In the genomic region with DNA sequence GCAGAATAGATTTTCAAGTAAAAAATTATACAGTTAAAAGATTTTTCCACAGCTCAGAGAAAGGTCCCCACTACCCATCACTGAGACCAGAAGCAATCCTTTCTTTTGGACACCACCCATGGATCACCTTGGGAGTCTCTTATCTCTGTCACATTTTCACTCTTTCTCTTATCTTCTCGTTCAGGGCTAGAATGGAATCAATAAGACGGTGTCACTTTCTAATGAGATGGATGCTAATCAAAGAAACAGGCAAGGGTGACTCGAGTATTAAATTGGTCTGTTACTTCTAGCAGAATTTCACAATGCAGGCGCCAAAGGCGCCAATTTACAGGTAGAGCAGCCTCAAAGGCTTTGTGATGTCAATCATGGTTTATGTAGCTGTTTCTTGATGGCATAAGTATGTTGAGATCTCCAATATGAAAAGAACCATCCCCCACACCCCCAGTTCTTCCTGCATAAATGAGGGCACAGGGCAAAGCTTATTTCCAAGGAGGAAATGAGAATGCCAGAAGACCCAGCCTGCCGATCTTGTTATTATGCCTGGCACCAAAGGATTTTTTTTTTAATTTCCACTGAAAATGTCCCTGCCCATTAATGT, we compare ENCODE assay signal across 24 mouse cellular contexts.
DNase-seq lines count a peak whose midpoint lies in the region; ATAC-seq lines count a peak whose summit lies in the region.
"Had no signal": no experiment of that assay in that cellular context is flagged by ENCODE, and none has a peak within 500 bp of the region (broad histone marks: within the 10 kb centered on the region; RNA-seq: fewer than 3 reads in every experiment).

No protein-coding gene starts in this region.

- no peak overlapping the region for H3K9ac ChIP-seq in forebrain, embryonic 12.5 days
- no peak overlapping the region for H3K9ac ChIP-seq in midbrain, embryonic 11.5 days (ENCODE audit: low read length)
- H3K9ac ChIP-seq in midbrain, embryonic 15.5 days = no peak overlapping the region
- H3K9ac ChIP-seq: heart, embryonic 15.5 days; stomach, embryonic 15.5 days had no signal

- no peak for DNase-seq in forebrain, embryonic 10.5 days (ENCODE audit: extremely low spot score, low spot score)
- DNase-seq in midbrain, embryonic 11.5 days (ENCODE audit: low spot score, missing footprints) = no peak
- DNase-seq in midbrain, embryonic 10.5 days (ENCODE audit: low spot score) = no peak
- DNase-seq in kidney, adult 18-20 months = no peak
- DNase-seq in kidney, adult 9 months = no peak
- DNase-seq: adrenal gland, postnatal 14 days; cerebellum, adult 9-10 months; gastrocnemius, postnatal 36 days; heart, adult 2 months; heart, postnatal 36 days; kidney, adult 2 months; kidney, postnatal 10 days; liver; retina, postnatal 1 day; right cerebral cortex, postnatal 25 days; thymus, postnatal 36 days had no signal

- H3K9me3 ChIP-seq in forebrain, embryonic 12.5 days = no peaks in the 10 kb centered on the region
- no peaks in the 10 kb centered on the region for H3K9me3 ChIP-seq in forebrain, embryonic 10.5 days
- H3K9me3 ChIP-seq in midbrain, embryonic 11.5 days (ENCODE audit: control insufficient read depth, low read length) = no peaks in the 10 kb centered on the region
- no peaks in the 10 kb centered on the region for H3K9me3 ChIP-seq in midbrain, embryonic 10.5 days (replicated peaks)
- no peaks in the 10 kb centered on the region for H3K9me3 ChIP-seq in midbrain, embryonic 15.5 days
- H3K9me3 ChIP-seq: heart, embryonic 15.5 days; limb, embryonic 10.5 days; stomach, embryonic 15.5 days had no signal

- no peak overlapping the region for H3K4me2 ChIP-seq in forebrain, embryonic 12.5 days
- no peak overlapping the region for H3K4me2 ChIP-seq in midbrain, embryonic 11.5 days
- no peak overlapping the region for H3K4me2 ChIP-seq in midbrain, embryonic 15.5 days
- H3K4me2 ChIP-seq: heart, embryonic 15.5 days; stomach, embryonic 15.5 days had no signal

- H3K27ac ChIP-seq in forebrain, embryonic 12.5 days = no peak overlapping the region
- no peak overlapping the region for H3K27ac ChIP-seq in forebrain, embryonic 10.5 days
- H3K27ac ChIP-seq in midbrain, embryonic 11.5 days (ENCODE audit: low read depth, low read length) = no peak overlapping the region
- H3K27ac ChIP-seq in midbrain, embryonic 10.5 days (replicated peaks) = no peak overlapping the region
- H3K27ac ChIP-seq in midbrain, embryonic 15.5 days = peak overlapping the region; percentile 36
- H3K27ac ChIP-seq: heart, adult 2 months; heart, embryonic 15.5 days; left cerebral cortex, adult 2 months; limb, embryonic 10.5 days; stomach, embryonic 15.5 days had no signal

- peak; percentile 47; the same call in 1 of the 2 replicates for ATAC-seq in forebrain, embryonic 12.5 days (ENCODE audit: low FRiP score)
- peak; percentile 52; the same call in 1 of the 2 replicates for ATAC-seq in midbrain, embryonic 11.5 days (ENCODE audit: low FRiP score)
- ATAC-seq in midbrain, embryonic 15.5 days (replicated peaks) = peak; percentile 70
- ATAC-seq: inflammation-experienced regulatory T-cells, adult 6 months; lung, postnatal 0 days had no signal

- H3K36me3 ChIP-seq in forebrain, embryonic 12.5 days (replicated peaks) = no peaks in the 10 kb centered on the region
- H3K36me3 ChIP-seq in forebrain, embryonic 10.5 days (replicated peaks) = no peaks in the 10 kb centered on the region
- no peaks in the 10 kb centered on the region for H3K36me3 ChIP-seq in midbrain, embryonic 11.5 days (ENCODE audit: control insufficient read depth, insufficient read depth, low read length)
- H3K36me3 ChIP-seq in midbrain, embryonic 10.5 days = no peaks in the 10 kb centered on the region
- no peaks in the 10 kb centered on the region for H3K36me3 ChIP-seq in midbrain, embryonic 15.5 days (replicated peaks)
- H3K36me3 ChIP-seq: heart, embryonic 15.5 days; limb, embryonic 10.5 days; stomach, embryonic 15.5 days had no signal

- no peaks in the 10 kb centered on the region for H3K27me3 ChIP-seq in forebrain, embryonic 12.5 days
- no peaks in the 10 kb centered on the region for H3K27me3 ChIP-seq in forebrain, embryonic 10.5 days (ENCODE audit: poor library complexity, severe bottlenecking)
- H3K27me3 ChIP-seq in midbrain, embryonic 11.5 days (ENCODE audit: control insufficient read depth, insufficient read depth, low read length) = no peaks in the 10 kb centered on the region
- no peaks in the 10 kb centered on the region for H3K27me3 ChIP-seq in midbrain, embryonic 10.5 days (ENCODE audit: low read depth, poor library complexity, severe bottlenecking)
- H3K27me3 ChIP-seq in midbrain, embryonic 15.5 days (replicated peaks) = no peaks in the 10 kb centered on the region
- H3K27me3 ChIP-seq: heart, embryonic 15.5 days; stomach, embryonic 15.5 days had no signal

- H3K4me1 ChIP-seq in forebrain, embryonic 12.5 days = peaks cover 5% of the 10 kb centered on the region; the same call in 1 of the 2 replicates
- no peaks in the 10 kb centered on the region for H3K4me1 ChIP-seq in forebrain, embryonic 10.5 days
- peaks cover 4% of the 10 kb centered on the region; the same call in 1 of the 2 replicates for H3K4me1 ChIP-seq in midbrain, embryonic 11.5 days (ENCODE audit: control insufficient read depth, insufficient read depth, low read length)
- 0 out of 2 replicates have a peak, but pooled peaks cover 6% of the 10 kb centered on the region for H3K4me1 ChIP-seq in midbrain, embryonic 10.5 days
- H3K4me1 ChIP-seq in midbrain, embryonic 15.5 days = peaks cover 16% of the 10 kb centered on the region
- H3K4me1 ChIP-seq: heart, embryonic 15.5 days; limb, embryonic 10.5 days; stomach, embryonic 15.5 days had no signal

- WGBS in forebrain, embryonic 12.5 days = 57% methylated on average over 6 of the region's 6 CpGs
- 81% methylated on average over 6 of the region's 6 CpGs for WGBS in forebrain, embryonic 10.5 days
- 69% methylated on average over 6 of the region's 6 CpGs for WGBS in midbrain, embryonic 11.5 days
- WGBS in midbrain, embryonic 10.5 days = 84% methylated on average over 6 of the region's 6 CpGs
- WGBS in midbrain, embryonic 15.5 days = 26% methylated on average over 6 of the region's 6 CpGs

- H3K4me3 ChIP-seq in forebrain, embryonic 12.5 days (replicated peaks) = no peak overlapping the region
- no peak overlapping the region for H3K4me3 ChIP-seq in forebrain, embryonic 10.5 days
- no peak overlapping the region for H3K4me3 ChIP-seq in midbrain, embryonic 11.5 days (ENCODE audit: low read depth, low read length)
- H3K4me3 ChIP-seq in midbrain, embryonic 10.5 days = no peak overlapping the region
- H3K4me3 ChIP-seq in midbrain, embryonic 15.5 days = no peak overlapping the region
- H3K4me3 ChIP-seq: heart, adult 2 months; heart, embryonic 15.5 days; left cerebral cortex, adult 2 months; limb, embryonic 10.5 days; stomach, embryonic 15.5 days had no signal
